Mouse (Mus musculus) liver, postnatal 0 days (tissue): ENCODE measurements at regions not wholly inside any gene's neighbourhood (a gene's known extent, or its start where the extent isn't known, plus 50 kb on each side); places are given as distances from the start of the nearest gene placed in this dataset.

Experiments used
- CTCF ChIP-seq: sonication (generic); IDR thresholded peaks from 2 replicates; pipeline ENCODE4 v1.5.1; 2016; ENCODE audit warnings: antibody characterized with exemption, low read depth
- EP300 ChIP-seq: IDR thresholded peaks from 2 replicates; pipeline ENCODE4 v1.6.1; 2016; ENCODE audit warnings: antibody characterized with exemption, low read depth, mild to moderate bottlenecking

DNA sequence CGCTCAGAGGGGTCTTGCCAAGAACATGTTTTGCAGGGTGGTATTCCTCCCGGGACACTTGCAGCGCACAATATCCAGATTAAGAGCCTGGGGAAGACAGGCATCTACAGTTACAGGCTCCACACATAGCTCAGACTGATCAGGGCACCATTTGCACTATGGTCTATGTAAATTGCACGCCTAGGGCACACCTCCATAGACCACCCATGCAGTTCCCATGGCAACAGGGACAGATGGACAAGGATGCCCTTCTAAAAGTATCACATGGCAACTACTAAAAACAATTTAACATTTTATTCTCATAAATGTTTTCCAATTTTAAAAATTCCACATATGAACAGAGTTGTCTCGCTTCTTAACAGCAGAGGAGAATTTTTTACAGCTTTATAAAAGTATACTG, 158.7 kb upstream of the Actbl2 start:
- TF ChIP-seq CTCF (no peak), EP300 (no peak)
